Mouse (Mus musculus) CH12F3 (cell line): ENCODE measurements around the gene Mcrip1.
"Not testable (repeated sequence)": the region's sequence is repeated elsewhere in the genome, so short reads cannot be mapped to it uniquely, and the experiment has no call there.

Source experiments
- in situ Hi-C: fragments of 300-500 bp; cut with MboI; formaldehyde crosslinking; loops from 2 replicates; pipeline ENCODE4 v1.14.3; 2020; ENCODE audit warnings: low sequenced_read_pairs

Gene Mcrip1

DNA sequence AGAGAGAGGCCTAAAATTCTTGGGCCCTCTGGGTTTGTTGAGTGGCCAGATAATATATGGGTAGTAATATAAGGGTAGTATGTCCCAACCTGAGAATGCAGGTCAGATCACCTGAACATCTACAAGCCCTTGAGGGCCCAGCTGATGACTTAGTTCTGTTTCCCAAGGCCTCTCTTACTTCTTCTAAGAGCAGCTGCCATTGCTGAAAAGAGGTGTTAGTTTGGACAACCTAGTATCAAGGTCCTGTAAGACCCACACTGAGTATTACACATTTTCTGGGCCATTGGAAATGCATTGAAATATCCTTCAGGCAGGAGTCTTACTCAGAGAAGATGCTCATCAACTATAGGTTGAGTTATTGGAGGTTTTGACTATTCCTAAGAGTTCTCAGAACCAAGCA lies 26.4 kb upstream of the Mcrip1 start:
- in situ Hi-C loops, result no loop called here

DNA sequence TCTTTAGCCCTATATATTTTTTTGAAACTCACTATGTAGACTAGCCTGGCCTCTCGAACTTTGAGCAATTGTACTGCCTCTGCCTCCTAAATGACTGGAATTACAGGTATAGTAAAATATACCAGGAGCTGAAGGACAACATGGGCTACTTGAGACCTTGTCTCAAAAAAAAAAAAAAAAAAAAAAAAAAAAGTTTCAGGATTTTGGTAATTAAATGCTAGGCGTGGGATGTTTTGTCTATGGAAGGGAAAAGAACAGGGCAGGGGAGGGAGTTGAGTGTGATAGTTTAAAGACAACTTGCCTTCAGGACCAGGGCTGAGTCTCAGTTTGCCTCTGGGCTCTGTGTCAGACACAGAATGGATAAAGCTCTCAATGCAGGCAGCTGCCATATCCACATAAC lies 25.5 kb upstream of the Mcrip1 start:
- in situ Hi-C loops, result no loop called here

DNA sequence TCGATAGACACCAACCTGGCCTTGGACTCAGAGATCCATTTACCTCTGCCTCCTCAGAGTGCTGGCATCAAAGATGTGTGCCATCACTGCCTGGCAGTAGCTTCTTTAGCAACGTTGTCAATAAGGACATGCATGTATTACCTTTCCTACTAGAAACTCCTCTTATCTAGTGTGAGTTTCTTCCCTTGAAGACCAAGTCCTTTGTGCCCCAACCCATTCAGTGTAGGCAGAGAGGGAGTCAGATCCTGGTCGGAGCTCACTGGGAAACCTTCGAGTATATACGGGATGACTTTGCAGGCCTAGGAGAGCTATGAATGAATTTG lies 24.7 kb upstream of the Mcrip1 start:
- in situ Hi-C loops, result no loop called here

DNA sequence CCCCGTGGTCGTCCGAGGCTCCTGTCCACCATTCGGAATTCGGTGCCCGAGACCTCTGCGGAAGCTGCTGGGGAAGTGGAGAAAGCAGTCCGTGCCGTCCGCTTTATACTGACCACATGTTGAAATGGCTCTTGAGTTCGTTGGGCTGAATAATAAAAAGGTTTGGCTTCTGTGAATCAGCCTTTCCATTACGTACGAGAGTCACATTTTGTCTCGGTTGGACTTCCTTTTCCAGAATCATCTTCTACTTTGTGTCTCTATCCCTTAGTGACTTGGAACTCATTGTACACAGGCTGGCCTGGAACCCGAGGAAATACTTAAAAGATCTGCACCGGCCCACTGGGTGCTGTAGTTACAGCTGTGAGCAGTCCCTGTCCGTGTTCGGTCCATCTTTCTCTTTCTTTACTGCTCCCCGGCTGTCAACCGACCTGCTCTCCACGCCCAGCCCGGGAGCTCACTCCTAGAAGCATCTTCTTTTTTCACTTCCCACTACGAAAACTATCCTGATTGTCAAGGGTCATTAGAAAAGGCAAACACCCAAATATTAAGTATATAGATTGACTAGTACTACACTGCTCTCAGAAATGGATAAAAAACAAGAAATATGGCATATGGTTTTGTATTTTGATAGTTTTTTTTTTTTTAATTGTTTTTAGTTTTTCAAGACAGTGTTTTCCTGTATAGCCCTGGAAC lies 24.2 kb upstream of the Mcrip1 start:
- in situ Hi-C loops, result no loop called here

GRCm38 (mm10) chr11:120572752-120573584 lies 23.4 kb upstream of the Mcrip1 start, which contains the start of gene P4hb:
TSS of gene P4hb (minus strand) at chr11:120573253.
- in situ Hi-C loops, result no loop called here

- in situ Hi-C loops, result no loop called here
These were observed 22.9 kb upstream of the Mcrip1 start for GRCm38 (mm10) chr11:120572417-120572751.

- in situ Hi-C loops, result no loop called here
These were observed 22.4 kb upstream of the Mcrip1 start for GRCm38 (mm10) chr11:120571754-120572416.

DNA sequence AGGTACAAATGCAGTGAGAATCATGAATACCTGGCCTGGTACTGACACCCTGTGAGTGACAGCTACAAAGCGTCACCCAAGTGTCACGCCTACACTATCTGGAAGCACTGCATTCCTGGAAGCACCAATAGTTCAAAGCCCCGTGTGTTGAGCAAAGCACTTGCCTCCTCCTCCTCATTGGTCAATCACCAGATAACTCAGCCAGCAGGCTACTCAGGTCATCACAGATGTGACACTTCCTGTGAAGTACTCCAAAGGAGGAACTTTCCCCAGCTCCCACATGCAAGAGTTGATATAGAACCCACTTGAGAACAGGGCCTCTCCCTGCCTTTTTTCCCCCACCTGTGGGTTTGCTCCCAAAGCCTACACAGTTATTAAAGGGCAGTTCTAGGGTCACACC lies 21.6 kb upstream of the Mcrip1 start:
- in situ Hi-C loops, result no loop called here

DNA sequence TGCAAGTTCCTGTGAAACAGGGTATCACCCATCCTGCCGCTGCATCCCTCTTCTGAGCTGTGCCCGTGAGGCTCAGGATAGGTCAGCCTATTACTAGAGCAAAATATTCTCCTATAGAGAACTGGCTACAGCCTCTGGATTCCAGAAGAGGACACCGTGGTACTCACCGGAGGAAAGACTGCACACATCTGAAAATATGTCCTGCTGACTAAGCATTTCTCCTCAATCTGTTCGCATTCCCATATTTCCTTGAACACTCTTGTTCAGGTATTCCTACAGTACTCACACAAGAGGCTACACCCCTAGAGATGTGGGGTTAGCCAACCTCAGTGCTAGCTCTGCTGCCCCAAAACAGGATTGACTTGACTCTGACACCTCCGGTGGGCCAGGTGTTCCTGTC lies 18.8 kb upstream of the Mcrip1 start:
- in situ Hi-C loops, result no loop called here

DNA sequence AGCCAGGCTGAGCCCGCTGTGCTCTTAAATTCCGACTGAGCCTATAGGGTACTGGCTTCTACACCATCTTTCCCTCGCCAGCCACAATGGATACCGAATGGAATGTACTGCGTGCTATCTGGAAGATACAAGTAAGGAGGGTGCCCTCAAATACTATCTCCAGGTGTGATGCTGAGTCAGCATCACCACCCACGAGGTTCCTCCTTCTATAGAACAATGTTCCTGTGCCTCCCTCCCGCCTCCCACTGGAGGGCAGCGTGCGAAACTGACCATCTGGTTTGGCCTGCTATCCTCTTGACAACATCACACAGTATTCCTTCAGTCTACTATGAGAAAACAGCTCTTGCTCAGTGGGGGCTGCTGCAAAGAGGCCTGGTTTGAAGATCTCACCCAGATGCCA lies 15.6 kb upstream of the Mcrip1 start:
- in situ Hi-C loops, result no loop called here

- in situ Hi-C loops, result no loop called here
These were observed 13.4 kb upstream of the Mcrip1 start for GRCm38 (mm10) chr11:120562949-120563348.

DNA sequence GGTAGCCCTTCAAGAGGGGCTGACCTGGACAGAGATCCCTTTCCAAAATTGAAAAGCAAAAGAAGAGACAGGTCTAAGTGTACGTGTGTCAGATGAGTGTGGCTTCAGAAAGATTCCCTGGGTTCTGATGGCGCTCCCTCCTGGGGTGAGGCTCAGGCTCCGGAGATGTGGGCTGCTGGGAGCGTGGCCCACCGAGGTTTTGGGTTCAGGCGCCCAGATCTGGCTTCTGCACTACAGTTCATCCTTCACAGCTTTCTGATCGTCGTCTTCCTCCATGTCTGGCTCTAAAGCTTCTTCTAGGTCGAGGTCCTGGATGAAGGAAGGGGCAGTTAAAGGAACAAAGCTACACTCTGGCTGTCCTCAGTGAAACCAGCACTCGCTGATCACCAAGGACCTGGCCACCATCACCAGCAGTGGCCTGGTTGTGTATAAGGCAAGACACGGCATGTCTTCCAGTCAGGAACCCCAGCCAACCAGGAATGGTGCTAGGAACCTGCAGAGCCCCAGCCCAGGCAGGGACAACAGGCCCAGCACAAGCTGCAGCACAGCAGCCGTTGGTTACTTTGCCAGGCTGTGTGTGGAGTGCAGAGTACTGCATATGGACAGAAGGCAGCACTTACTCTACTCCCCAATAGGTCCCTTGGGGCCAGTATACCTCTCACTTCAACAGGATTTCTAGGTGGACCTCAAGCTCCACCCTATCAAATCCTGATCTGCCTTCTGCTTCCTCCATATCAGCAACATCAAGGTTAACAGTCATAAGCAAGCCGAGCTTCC lies 11.6 kb upstream of the Mcrip1 start:
- in situ Hi-C loops, result no loop called here

GRCm38 (mm10) chr11:120558843-120559242 lies 9.3 kb upstream of the Mcrip1 start:
- in situ Hi-C loops, result not testable (repeated sequence)

DNA sequence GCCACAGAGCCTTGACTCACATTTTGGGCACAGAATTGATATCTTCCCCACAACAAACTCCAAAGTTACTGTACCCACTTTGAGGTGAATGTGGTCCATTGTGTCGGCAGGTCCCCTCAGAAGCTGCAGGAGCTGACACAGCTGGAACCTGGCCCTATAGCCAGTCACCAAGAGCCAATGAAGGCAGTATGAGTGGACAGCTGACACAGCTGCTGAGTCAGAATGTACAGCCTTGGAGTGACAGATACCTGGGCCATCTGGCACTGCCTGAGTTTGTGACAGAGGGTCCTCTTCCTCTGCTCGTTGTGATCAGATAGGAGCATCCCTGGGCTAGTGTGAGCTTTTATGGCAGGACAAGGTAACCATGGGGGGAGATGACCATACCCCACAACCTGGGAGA lies 5.7 kb upstream of the Mcrip1 start:
- in situ Hi-C loops, result no loop called here

DNA sequence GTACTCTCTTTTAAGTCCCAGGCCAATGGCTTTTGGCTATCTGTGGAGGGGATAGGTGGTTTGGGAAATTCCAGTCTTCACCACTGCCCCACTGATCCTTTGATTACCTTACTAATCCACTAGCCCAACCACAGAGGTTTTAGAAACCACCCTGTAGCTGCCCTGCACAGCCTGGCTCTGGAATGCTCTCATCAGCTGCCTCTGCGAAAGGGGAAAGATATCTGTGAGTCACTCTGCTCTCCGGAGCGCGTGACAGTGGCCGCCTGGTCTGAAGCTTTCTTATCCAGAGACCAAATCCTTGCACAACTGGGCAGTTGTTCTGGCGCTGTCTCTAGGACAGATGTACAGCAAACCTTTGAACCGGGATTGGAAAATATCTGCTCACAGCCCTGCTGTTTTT lies 5.3 kb upstream of the Mcrip1 start:
- in situ Hi-C loops, result no loop called here

DNA sequence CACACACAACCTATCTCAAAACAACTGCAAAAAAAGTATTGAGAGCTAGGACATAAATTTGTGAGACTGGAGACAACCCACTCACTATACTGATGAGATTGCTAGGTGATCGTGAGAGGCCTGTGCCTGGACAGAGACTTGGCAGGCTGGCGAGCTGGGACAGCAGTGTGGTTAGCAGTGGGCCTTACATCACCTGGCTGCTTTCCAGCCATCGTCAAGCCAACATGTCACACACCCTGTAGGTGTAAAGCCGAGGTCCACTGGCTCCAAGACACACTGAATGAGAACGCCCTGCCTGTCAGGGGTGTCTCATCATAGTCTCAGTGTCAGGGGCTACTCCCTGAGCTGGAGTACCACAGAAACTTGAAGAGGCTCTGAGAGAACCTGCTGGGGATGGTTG lies 3.2 kb upstream of the Mcrip1 start:
- in situ Hi-C loops, result no loop called here

DNA sequence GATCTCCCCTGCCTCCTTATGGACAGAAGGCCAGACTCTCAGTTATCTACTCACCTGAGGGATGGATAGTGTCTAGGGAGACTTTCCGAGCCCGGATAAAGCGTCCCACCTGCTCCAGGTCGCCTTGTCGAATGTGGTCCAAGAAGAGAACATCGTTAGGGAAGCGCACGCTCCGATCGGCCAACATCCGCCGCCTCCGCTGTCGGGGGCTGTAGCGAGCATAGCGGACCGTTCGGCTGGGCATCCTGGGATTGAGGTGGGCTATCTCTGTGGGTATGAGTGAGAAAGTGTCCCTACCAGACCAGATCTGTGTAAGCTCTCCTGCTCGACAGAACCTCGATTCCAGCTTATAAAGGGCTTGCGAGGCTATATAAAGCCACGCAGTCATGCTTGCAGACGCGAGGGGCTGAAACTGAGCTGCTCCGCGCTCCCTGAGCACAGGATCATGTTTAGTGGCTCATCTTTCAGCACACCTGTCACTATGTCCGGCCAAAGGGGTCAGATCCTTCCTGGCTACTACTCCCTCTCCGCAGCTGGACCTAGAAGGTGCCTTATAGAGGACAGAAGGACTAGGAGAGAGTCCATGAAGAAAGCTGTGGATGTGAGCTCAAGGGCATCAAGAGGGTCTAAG lies 1.4 kb upstream of the Mcrip1 start, which contains the start of gene Ppp1r27:
Ppp1r27 (minus strand) TSS at position 323 of the 631 bp plus-strand sequence.
- in situ Hi-C loops, result no loop called here

GRCm38 (mm10) chr11:120549986-120550809 lies 671 bp upstream of the Mcrip1 start:
- in situ Hi-C loops, result no loop called here

DNA sequence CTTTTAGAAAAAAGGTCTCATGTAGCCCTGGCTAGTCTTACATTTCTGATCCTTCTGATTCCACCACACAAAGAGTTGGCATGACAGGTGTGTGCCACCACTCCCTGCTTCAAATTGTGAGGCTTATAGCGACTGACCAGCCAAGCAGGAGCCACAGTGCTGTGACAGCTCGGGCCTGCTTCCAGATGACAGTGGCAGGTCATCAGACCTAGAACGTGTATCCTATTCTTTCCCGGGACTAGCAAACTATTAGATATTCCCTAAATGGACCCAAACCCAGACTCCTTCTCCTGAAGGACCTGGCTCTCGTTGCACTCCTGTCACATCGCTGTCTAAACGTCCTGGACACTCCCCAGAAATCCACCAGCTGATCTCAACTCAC lies 750 bp downstream of the Mcrip1 start:
- in situ Hi-C loops, result no loop called here

DNA sequence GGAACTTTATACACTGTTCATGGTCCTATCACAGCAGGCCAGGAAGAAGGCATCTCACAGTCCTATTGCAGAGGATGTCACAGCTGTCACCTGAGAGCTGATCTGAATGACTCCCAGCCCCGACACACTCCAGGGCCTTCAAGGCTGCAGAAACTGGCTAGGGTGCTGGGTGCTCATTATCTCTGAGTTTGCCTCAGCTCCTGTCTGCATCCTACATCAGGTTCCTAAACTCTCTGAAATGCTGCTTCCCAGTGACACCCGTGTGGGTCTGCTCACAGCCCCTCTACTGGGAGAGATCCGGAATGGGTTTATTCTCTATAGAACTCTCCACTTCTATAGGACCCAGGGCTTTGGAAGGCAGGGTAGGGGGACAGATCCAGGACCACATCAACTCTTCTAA lies 1.3 kb downstream of the Mcrip1 start:
- in situ Hi-C loops, result no loop called here
